Mouse (Mus musculus): Measurements from ENCODE around the gene Arhgef26.

Gene Arhgef26

DNA sequence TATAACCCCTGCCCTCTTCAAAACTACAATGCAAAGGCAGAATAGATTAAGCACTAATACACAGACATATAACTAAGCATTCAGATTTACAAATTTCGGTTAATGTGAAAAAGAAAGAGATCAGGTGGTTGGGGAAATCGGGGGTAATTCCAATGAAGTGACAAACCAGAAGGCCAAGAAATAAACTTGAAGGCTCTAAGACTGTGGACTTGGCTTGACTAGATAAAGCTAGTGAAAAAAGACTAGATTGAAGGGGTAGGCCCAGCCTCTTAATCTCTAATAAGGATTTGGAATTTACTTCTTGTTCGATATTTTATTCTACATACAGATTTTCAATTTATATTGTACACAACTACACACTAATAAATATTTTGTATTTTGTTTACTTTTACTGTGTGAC is at the start of gene Arhgef26:
Arhgef26 (plus strand) TSS at position 301 of the 400 bp plus-strand sequence.
- no peak for DNase-seq

DNA sequence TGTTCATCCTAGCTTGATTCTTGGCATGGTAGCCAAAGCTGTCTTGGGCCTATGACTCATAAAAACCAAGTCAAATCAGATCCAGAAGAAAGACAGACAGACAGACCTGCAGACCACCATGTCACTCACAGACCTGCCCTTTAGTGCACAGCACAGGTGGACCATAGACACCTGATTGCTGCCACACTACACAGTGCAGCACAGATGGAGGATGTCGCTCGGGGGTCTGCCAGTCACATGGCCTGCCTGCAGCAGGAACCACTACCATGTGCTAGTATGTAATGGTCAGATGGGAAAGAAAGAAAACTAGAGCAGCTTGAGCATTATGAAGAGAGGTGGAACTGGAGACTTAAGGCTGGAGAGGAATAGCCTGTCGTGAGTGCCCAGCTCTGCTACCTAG is 27.7 kb upstream of the Arhgef26 start:
- DNase-seq = no peak

- no peak for DNase-seq
Observed at GRCm38 (mm10) chr3:62311224-62311623, 26.9 kb upstream of the Arhgef26 start.

DNA sequence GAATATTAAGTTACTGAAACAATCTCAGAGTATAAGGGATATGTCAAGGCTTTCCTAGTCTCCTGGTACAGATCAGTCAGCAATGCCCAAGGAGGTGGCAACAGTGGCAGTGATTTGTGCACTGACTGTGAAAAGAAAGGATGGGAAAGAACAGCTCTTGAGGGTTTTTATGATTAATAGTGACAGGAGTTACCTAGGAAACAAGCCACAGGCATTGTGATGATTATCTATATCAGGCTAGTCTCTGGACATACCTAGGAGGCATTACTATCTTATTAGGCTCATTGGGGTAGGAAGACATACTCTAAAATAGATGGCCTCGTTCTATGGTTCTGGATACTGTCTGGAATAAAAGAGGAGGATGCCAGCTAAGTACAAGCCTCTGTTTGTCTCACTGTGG is 13.4 kb upstream of the Arhgef26 start:
- DNase-seq = no peak

- no peak for DNase-seq
Observed at GRCm38 (mm10) chr3:62327903-62328302, 10.2 kb upstream of the Arhgef26 start.

- DNase-seq = no peak
Observed at GRCm38 (mm10) chr3:62338461-62338853, 313 bp downstream of the Arhgef26 start.

- peak; percentile 87 for DNase-seq
Observed at GRCm38 (mm10) chr3:62338854-62339515, 841 bp downstream of the Arhgef26 start.

GRCm38 (mm10) chr3:62339516-62340051 is 1.4 kb downstream of the Arhgef26 start:
- DNase-seq = peak; percentile 74

GRCm38 (mm10) chr3:62340154-62340760 is 2.1 kb downstream of the Arhgef26 start:
- DNase-seq = peak; percentile 10

- DNase-seq = peak; percentile 25
Observed at GRCm38 (mm10) chr3:62340861-62341260, 2.7 kb downstream of the Arhgef26 start.

DNA sequence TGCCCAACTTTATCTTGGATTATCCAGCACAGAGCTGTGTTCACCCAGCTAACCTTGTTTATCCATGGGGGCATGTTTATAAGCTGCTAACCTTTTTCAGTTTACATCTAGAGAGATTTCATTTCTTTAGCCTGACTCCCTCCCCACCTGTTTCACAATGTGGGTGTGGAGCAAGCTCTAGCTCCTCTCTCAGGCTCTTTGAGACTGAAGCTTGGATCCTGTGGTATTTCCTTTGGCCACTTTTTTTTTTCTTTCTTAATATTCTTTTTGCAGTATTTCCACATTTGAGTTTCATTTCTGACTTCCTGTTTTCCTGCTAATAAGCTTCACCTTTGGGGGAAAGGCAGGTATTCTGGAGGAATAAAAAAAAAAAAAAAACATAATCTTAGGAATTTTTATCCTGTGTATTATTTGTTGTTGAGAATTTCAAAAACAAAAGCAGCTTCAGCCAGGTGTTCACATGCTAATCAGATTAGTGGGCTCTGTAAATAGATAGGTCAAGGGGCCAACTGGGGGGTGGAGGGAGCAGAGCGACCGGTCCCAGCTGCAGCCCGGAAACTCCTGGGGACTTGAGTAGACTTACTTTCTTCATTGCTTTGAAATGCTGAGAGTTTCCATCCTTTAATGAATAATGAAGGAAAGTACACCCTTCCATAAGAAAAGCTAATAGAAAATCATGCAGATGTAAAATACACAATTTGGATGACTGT is 3.5 kb downstream of the Arhgef26 start:
- DNase-seq = no peak

DNA sequence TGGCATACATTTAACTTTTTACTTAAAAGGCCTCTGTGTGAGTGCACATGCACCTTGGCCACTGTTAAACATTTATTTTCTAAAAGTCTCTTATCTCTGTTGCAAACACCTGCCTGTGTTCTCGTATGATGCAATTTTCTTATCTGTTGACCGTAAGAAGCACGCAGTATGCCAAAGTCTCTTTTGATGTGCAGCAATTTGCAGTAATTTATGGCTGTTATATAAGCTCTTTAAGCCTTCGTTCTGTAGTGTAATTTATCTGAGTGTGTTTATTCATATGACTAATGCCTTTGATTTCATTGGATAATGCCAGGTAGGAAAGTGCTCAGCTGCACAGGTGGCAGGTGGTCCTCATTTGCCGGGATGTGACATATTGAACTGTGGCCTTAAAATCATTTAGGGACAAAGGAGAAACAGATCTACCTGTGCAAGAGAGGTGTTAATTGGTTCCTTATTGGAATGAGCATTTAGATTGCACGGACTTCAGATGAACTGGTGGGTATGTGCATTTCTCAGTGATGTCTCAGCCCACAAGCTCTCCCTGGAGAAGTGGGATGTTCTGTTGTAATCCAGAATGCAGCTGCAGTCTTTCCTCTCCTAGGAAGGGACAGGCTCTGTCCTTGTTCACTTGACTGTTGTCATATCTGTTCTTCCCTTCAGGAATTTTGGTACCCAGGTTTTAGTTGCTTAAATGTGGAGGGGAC is 10.5 kb downstream of the Arhgef26 start:
- DNase-seq = no peak

GRCm38 (mm10) chr3:62349218-62349897 is 11.2 kb downstream of the Arhgef26 start:
- no peak for DNase-seq

DNA sequence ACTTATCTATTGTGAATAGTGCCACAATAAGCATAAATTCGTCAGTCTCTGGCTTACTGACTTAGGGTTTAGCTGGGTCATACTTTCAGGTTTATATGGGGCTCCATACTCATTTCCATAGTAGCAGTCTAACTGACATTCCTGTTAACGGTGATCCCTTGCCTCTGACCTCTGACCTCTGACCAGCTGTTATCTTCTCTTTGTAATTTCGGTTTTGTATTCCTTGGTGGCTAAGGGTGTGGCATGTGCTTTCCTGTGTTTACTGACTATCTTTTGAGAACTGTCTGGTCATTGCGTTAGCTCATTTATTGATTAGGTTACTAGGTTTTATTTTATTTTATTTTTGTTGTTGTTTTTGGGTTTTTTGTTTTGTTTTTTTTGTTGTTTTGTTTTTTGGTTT is 13.9 kb downstream of the Arhgef26 start:
- DNase-seq = no peak

GRCm38 (mm10) chr3:62352876-62353275 is 14.7 kb downstream of the Arhgef26 start:
- no peak for DNase-seq

GRCm38 (mm10) chr3:62367882-62368281 is 29.7 kb downstream of the Arhgef26 start:
- no peak for DNase-seq

GRCm38 (mm10) chr3:62372841-62373240 is 34.7 kb downstream of the Arhgef26 start:
- no peak for DNase-seq

- peak; percentile 32 for DNase-seq
Observed at GRCm38 (mm10) chr3:62374346-62374745, 36.2 kb downstream of the Arhgef26 start.

DNA sequence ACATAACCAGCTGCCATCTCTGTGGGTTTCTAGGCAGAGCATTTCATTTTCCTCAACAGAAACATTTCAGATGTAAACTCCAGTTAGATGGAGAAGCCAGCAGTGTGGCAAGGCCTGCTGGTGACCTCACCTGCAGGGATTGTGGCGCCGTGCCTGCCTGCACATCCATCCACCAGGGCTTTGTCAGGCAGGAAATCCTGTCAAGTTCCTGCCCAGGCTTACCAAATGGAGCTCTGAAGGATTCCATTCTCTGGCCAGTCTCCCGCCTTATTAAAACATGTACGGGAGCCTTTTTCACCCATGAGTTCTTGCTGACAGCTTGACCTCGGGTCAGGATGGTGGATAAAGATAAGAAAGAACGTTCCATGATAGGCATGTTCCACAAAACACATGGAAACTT is 36.7 kb downstream of the Arhgef26 start:
- peak; percentile 78 for DNase-seq

- no peak for DNase-seq
Observed at GRCm38 (mm10) chr3:62376719-62377118, 38.6 kb downstream of the Arhgef26 start.

GRCm38 (mm10) chr3:62379946-62380345 is 41.8 kb downstream of the Arhgef26 start:
- no peak for DNase-seq

DNA sequence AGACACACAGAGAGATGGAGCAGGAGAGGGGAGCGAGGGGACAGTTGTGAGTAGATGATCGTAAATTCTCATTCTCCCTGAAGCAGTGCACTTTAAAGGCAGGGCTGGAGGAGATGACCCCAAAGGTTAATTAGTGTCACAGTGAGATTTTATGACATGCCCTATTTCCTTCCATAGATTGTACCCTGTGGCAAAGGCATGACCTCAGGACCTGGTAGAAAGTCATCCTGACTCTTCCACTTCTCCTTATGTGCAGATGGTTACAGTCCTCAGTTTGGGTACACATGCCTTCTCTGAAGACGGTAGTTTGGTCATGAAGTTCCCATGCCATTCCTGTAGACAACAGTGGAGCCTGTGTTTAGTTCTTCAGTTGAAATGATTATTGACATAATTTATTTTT is 42.3 kb downstream of the Arhgef26 start:
- no peak for DNase-seq

DNA sequence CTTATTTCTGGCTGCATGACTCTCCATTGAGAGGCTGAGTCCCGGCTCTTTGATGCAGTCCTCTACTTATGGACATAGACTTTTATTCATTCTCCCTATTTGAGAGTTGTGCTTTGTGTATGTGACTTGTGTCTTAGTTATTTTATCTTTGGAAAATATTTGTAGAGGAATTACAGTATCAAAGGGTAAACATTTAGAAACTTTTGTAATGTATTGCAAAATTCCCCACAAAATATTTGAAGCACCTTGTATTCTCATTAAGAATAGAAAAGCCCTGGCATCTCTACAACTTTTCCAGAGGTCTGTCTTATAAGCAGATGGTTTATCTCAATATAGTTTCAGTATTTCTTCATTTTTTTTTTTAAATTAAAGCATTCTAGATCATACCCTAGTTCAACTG is 44.7 kb downstream of the Arhgef26 start:
- no peak for DNase-seq
